18 mouse cellular contexts compared by ENCODE assay signal in genomic region chr6:13555266-13555665, GRCm38 (mm10). TPM values are rescaled to one million over a fixed set of nuclear protein-coding genes. Genes with fewer than 3 reads are reported as not detected.
DNase-seq lines count a peak whose midpoint lies in the region.
"Had no signal": no experiment of that assay in that cellular context is flagged by ENCODE, and none has a peak within 500 bp of the region (broad histone marks: within the 10 kb centered on the region; RNA-seq: fewer than 3 reads in every experiment).

No protein-coding gene starts in this region.

- intact Hi-C loops in left cerebral cortex, postnatal 10 days (cut with DNase I), result no loop called here

- peak; percentile 17 for DNase-seq in 3T3-L1 (ENCODE audit: low read depth, low spot score)
- DNase-seq in 416B (ENCODE audit: low read depth), result peak; percentile 28
- peak; percentile 28 for DNase-seq in adrenal gland, adult 8-10 months
- peak; percentile 8 for DNase-seq in adrenal gland, postnatal 25 days
- DNase-seq in left cerebral cortex, postnatal 10 days (ENCODE audit: extremely low spot score in 1 of 2, low spot score in 2 of 2), result no peak
- DNase-seq in embryo, embryonic 11 days, result no peak
- no peak for DNase-seq in frontal cortex, postnatal 25 days (ENCODE audit: low spot score in 2 of 2)
- DNase-seq: B cell, adult 2 months; cerebellum, adult 11-12 months; cerebellum, adult 8-10 months; cerebellum, postnatal 10 days; cerebellum, postnatal 36 days; forebrain, postnatal 0 days; gastrocnemius, postnatal 25 days; heart, adult 18-20 months; heart, postnatal 10 days; heart, postnatal 36 days; kidney, adult 2 months had no signal

RNA-seq across cellular contexts. Expression of gene Tmem168, which starts 52.6 kb away (rescaled TPM):
- 10 to 100 TPM; 25.9 to 33.1 (median 29.5) TPM for total RNA-seq in adrenal gland, adult 8-10 months (2022)
- total RNA-seq in adrenal gland, postnatal 25 days (2021), result 23.6 and 30.6 TPM in 2 replicates
- 10 to 100 TPM; 15.1 to 21.0 TPM for total RNA-seq in left cerebral cortex, postnatal 10 days (2021)

Comparison
In these comparisons a context has a peak if more than half of its experiments do, and no peak if none do; other contexts are left out.
1. DNase-seq: peak in 3T3-L1 (single experiment), 416B (single experiment), adrenal gland, adult 8-10 months (single experiment) and adrenal gland, postnatal 25 days (single experiment); none in left cerebral cortex, postnatal 10 days (0 of 2), embryo, embryonic 11 days (single experiment) and frontal cortex, postnatal 25 days (0 of 2).